Mouse (Mus musculus) c-Kit-positive CD71-negative TER-119-negative erythroid progenitor cells, embryonic 14.5 days (primary cell): ENCODE results near the gene Chmp1a.
A peak's percentile ranks its signal among the peaks of the same experiment; 100 is the strongest.
"Not testable (repeated sequence)": the region's sequence is repeated elsewhere in the genome, so short reads cannot be mapped to it uniquely, and the experiment has no call there.

Experiments used
- DNase-seq: peaks from one replicate; pipeline ENCODE4 v3.0.0-alpha.2; 2013; ENCODE audit warnings: low read depth

The Chmp1a gene

DNA sequence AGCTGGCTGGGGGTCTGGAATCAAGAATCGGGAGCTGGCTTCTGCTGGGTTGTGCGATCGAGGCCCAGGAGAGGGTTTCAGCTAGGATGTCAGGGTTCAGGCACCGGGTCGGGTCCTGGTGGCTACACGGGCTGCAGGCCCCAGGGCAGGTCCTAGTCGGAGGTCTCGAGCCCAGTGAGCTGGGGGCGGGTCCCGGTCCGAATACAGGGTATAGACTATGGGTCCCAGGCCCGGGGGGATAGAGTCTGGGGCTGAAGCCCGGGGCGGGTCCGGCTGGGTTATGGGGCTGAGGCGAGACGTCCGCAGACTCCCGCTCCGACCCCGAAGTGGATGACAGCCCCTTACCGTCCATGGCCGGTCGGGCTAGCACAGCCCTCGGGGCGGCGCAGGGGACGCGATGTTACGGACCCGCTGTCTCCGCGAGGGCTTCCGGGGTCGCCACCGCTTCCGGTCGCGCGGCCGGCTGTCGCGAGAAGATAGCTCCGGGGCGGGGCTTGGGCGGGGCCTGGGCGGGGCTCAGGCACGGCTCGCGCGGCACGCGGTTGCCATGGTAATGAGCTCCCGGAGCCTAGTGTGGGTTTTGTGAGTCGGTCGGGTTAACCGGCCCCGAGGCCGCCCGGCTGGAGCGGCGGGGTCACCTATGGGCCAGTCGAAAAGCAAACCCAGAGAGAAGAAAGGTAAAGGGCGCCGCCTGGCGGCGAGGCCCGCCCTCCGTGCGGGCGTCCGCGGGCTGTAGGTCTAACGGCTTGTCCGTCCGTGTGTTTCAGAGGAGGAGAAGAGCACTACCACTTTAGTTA, at the start of gene Chmp1a, which contains the start of gene Spata33:
Gene Chmp1a (minus strand): TSS at position 443 of the 797 bp plus-strand sequence.
Gene Spata33 (plus strand): TSS at position 512 of the 797 bp plus-strand sequence.
- DNase-seq = peak; percentile 83

GRCm38 (mm10) chr8:123257593-123257992, 45.0 kb upstream of the Chmp1a start:
- DNase-seq = not testable (repeated sequence)

DNA sequence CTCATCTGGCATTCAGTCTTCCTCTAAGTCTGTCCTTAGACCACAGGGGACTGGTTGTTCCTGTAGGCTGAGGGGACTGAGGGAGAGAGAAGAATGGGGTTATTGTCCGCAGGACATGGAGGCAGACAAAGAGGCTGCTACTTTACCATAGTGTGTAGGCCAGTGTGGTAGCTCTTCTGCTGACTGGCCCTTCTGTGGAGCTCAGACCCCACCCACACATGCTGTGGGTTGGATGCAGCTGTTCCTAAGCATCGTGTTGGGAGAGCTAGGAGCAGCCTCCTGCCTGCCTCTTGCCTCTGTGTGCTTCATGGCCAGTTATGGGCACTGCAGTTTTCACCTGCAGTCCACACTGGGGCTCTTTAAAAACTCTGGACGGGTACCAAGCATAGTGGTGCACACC, 44.6 kb upstream of the Chmp1a start:
- DNase-seq = no peak

DNA sequence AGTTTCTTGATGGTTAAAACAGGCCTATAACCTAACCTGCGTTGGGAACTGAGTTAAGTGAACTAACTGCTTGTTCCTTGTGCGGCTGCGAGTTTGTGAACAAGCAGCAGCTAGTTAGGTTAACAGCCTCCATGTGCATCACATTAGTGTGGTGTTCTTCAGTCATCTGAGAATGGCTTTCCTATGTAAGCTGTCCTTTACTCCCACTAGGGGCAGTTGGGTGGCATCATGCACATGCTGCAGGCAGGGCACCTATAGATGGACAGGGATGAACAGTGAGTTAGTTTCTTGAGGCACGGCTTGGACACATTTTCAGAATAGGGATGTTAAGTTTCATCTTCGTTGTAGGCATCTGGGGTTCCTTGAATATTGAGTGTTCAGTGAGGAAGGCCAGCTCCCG, 42.6 kb upstream of the Chmp1a start:
- no peak for DNase-seq

- peak; percentile 68 for DNase-seq
Measured at GRCm38 (mm10) chr8:123254099-123254885, 41.7 kb upstream of the Chmp1a start, which contains the start of the genes Zfp276 and Vps9d1. Gene Zfp276, plus strand, starts transcription at chr8:123254195. Gene Vps9d1, minus strand, starts transcription at chr8:123254348.

- DNase-seq = no peak
Measured at GRCm38 (mm10) chr8:123253451-123254098, 41.0 kb upstream of the Chmp1a start.

- DNase-seq = no peak
Measured at GRCm38 (mm10) chr8:123252925-123253324, 40.4 kb upstream of the Chmp1a start.

DNA sequence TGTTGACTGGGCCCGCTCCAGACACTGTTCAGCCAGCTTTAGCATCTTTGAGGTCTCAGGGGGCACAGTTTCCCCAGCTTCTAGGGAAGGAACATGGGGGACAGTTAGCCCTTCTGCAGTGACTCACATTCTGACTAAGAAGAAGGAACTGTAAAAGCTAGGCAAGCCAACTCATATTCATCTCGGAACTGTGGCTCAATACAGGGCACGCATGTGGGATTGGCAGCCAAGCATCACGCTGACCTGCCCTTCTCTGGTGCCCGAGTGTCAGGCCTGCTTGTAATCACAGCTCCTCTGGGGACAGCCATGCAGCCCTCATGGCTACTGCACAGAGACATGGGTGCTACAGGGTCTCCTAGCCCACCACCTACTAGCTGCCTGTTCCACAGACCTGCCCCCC, 38.4 kb upstream of the Chmp1a start:
- DNase-seq = no peak

- DNase-seq = no peak
Measured at GRCm38 (mm10) chr8:123248596-123248995, 36.0 kb upstream of the Chmp1a start.

- no peak for DNase-seq
Measured at GRCm38 (mm10) chr8:123247748-123248147, 35.2 kb upstream of the Chmp1a start.

GRCm38 (mm10) chr8:123245543-123245942, 33.0 kb upstream of the Chmp1a start:
- DNase-seq = no peak

DNA sequence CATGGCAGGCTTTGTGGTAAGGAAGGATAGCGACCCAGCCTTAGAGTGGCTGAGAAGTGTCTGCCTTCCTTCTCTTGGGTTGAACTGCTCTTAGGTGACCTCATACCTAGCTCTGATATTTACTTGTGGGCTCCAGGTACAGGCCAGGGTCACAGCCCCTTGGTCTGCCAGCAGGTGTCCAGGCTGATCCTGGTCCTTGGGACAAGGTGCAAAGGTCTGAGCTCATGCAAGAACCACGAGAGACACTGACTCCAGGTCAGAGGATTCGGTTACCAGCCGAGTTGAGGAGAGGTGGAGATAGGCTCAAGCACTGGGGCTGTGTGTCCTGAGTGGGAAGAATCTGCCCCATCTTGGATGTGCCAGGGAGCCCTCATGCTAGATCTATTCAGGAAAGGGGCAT, 31.8 kb upstream of the Chmp1a start:
- no peak for DNase-seq

DNA sequence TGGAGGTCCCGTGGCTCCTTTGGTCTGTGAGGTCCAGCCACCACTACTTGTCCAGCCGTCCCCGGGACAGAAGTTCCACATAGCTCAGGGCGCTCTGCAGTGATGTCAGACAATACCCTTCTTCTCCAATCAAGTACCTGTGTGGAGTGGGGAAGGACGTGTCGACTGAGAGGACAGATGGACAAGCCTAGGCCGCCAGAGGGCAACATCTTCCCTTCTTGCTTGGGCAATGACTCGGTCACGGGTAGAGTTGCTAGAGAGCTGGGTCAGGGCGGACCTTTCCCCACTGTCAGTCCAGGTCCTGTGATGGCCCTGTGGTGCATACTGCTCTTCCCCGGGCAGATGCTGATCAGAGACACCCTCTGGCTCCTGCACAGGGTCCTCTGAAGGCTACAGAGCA, 30.5 kb upstream of the Chmp1a start:
- DNase-seq = no peak

DNA sequence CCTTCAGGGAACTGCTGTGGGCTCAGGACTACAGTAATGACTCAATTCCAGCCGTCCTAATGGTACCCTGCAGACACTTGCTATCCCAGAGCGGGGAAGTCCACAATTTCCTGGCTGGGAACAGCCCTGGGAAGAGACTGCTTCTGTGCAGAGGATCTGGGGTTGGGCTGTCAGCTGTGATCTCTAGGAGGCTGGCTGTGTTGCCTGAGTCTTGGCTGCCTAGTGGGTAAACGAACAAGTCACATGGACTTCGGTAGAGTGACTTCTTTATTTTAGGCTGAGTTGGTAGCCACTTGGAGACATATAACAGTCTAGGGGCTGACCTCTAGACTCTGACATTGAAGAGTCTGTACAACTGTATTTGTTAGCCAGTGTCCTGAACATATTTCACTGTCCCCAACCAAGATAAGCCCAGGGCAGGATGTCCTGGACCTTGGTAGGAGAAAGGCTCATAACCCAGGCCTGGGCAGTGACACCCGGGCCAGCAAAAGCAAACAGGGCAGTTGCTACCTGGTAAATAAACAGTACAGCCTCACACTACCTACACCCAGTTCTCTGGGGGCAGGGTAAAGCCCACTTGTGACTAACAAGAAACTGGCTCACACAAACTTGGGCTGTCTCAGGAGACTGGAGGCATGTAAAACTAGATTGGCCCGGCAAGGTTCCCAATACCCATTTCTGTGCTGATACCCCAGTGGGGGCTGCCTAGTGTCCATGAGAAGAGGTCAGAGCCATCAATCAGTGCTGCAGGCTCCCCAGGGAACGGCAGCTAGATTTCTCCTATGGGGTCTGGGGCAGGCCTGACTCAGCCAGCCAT, 29.8 kb upstream of the Chmp1a start:
- DNase-seq = no peak

DNA sequence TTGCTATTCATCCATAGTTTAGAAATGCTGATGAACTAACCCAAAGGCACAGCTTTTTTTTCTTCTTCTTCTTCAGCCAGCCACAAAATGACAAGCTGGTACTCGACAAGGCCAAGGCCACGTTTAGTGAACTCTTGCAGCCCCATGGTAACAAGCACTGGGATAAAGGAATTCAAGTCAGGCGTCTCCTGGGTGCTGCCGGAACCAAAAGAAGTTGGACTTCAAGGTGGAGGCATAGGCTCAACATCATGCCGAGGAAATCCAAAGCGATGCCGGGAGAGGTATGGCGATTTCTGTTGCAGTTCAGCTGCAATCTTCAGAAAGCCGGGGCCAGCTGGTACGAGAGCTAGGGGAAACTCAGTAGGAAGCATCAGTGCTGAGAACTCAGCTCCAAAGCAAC, 26.8 kb upstream of the Chmp1a start:
- DNase-seq = no peak

DNA sequence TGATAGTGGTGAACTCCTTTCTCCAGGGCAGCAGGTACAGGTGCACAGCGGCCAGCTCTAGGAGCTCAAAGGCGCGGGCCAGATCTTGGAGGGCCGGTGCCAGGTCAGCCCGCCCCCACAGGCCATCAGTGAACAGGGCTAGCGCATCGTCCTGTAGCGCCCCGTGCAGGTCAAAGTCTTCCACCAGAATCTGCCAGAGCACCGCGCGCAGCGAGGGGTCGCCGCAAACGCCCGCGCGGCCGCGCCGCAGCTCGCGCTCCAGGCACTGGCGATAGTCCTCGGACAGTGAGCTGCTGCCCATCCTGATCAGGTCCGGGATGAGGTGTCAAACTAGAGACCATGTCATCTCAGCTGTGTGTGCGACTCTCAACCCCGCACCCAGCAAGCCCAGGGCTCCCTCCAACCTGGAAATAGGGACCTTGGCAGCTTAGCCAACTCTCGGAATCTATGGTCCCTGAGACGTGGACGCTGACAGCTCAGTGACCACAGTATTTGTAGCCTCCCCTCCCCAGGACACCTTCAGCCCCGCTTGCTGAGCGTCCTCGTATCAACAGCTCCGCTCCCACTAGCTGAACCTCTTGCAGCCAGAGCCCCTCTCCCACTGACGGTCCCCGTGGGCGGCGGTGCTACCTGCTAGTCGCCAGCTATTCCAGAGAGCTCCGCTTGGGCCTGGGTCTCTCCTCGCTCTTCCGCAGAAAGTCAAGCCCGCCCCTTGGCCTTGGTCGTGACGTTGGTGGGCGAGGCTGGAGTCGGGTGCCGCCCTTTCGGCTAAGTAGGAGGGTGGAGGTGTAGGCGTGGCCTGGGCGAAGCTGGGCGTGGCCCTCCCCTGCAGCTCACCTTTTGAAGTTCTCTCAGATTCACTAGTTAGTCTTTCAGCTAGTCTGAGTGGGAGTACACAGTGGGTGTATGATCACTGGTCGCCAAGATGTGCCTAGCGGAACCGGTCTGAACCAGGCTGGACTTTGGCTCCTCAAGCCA, 23.2 kb upstream of the Chmp1a start, which contains the start of gene Spata2l:
Gene Spata2l (minus strand): TSS at position 714 of the 978 bp plus-strand sequence.
- DNase-seq = peak; percentile 79

- DNase-seq = no peak
Measured at GRCm38 (mm10) chr8:123234918-123235519, 22.5 kb upstream of the Chmp1a start.

- DNase-seq = no peak
Measured at GRCm38 (mm10) chr8:123233760-123234159, 21.2 kb upstream of the Chmp1a start.

DNA sequence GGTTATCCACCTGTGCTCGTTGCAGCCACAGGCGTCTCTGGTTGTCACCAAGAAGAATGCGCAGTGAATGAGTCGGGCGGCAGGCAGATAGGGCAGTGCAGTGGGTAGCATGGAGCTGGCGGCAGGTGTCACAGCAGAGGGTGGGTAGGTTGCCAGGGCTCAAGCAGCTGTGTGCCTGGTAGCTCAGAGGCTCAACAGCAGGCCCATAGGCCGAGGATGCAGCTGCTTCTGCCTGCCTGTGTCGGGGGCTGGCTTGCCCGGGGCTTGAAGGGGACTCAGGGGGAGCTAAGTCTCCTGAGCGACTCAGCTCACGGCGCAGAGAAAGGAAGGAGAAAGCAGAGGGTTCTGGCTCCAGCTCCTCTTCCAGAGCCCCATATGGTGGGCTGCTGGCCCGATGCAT, 20.7 kb upstream of the Chmp1a start:
- no peak for DNase-seq

DNA sequence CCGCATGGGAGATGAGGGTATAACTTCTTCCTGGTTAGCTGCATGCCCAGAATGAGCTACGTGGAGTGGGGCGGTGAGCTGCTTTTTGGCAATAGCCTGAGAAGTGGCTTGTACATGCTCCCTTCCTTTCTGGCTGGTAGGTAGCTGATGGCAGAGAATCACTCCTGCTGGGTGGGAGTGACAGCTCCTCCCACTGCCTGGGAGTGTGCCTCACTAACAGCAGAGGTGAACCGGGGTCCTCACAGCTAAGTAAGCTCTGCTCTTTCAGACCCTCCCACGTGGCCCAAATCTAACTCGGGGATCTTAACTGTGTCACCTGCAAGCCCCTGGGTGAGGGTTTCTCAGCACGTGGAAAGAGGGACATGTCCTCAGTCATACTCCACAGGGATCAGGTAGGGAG, 20.0 kb upstream of the Chmp1a start:
- no peak for DNase-seq
